Mouse (Mus musculus): ENCODE results near the gene Fut1. TPM values are rescaled to one million over a fixed set of nuclear protein-coding genes. Genes with fewer than 3 reads are reported as not detected.

The Fut1 gene
- polyA plus RNA-seq, 1 experiment from 2014 or later: not detected

GRCm38 (mm10) chr7:45640191-45640957 is 23.3 kb downstream of the Fut1 start:
- Histone ChIP-seq H3K9ac (ENCODE audit: low read depth, low read length) (no peak overlapping the region), H3K4me2 (replicated peaks; ENCODE audit: low read depth, low read length) (no peak overlapping the region), H3K4me1 (replicated peaks; ENCODE audit: control insufficient read depth, insufficient read depth, low read length) (peaks cover 4% of the 10 kb centered on the region; the same call in 1 of the 2 replicates), H3K36me3 (ENCODE audit: control insufficient read depth, insufficient read depth, low read length) (no peaks in the 10 kb centered on the region), H3K4me3 (ENCODE audit: low read depth, low read length) (no peak overlapping the region), H3K27me3 (ENCODE audit: control insufficient read depth, insufficient read depth, low read length) (peaks cover 2% of the 10 kb centered on the region; the same call in 1 of the 2 replicates), H3K9me3 (ENCODE audit: control insufficient read depth, low read length) (no peaks in the 10 kb centered on the region), H3K27ac (ENCODE audit: low read depth, low read length) (no peak overlapping the region)
- ATAC-seq (ENCODE audit: low FRiP score) (no peak), DNase-seq (ENCODE audit: low spot score) (no peak)
- WGBS: 75% methylated on average over 19 of the region's 19 CpGs

- DNase-seq (ENCODE audit: low spot score) (no peak), ATAC-seq (ENCODE audit: low FRiP score) (no peak)
- no peak overlapping the region for H3K27ac ChIP-seq (ENCODE audit: low read depth, low read length)
- no peaks in the 10 kb centered on the region for H3K9me3 ChIP-seq (ENCODE audit: control insufficient read depth, low read length)
- H3K4me2 ChIP-seq (replicated peaks; ENCODE audit: low read depth, low read length): no peak overlapping the region
- H3K4me1 ChIP-seq (replicated peaks; ENCODE audit: control insufficient read depth, insufficient read depth, low read length): peaks cover 4% of the 10 kb centered on the region; the same call in 1 of the 2 replicates
- 82% methylated on average over 16 of the region's 17 CpGs for WGBS
- peaks cover 2% of the 10 kb centered on the region; the same call in 1 of the 2 replicates for H3K27me3 ChIP-seq (ENCODE audit: control insufficient read depth, insufficient read depth, low read length)
- H3K9ac ChIP-seq (ENCODE audit: low read depth, low read length): peak overlapping the region; percentile 11; the same call in 1 of the 2 replicates
- H3K4me3 ChIP-seq (ENCODE audit: low read depth, low read length): no peak overlapping the region
- no peaks in the 10 kb centered on the region for H3K36me3 ChIP-seq (ENCODE audit: control insufficient read depth, insufficient read depth, low read length)
These were observed 24.4 kb downstream of the Fut1 start for GRCm38 (mm10) chr7:45641391-45642040.

GRCm38 (mm10) chr7:45642083-45642482 is 25.0 kb downstream of the Fut1 start:
- WGBS: 83% methylated on average over 5 of the region's 5 CpGs
- peaks cover 2% of the 10 kb centered on the region; the same call in 1 of the 2 replicates for H3K27me3 ChIP-seq (ENCODE audit: control insufficient read depth, insufficient read depth, low read length)
- peak overlapping the region; percentile 31; the same call in 1 of the 2 replicates for H3K9ac ChIP-seq (ENCODE audit: low read depth, low read length)
- DNase-seq (ENCODE audit: low spot score): no peak
- no peak overlapping the region for H3K27ac ChIP-seq (ENCODE audit: low read depth, low read length)
- H3K9me3 ChIP-seq (ENCODE audit: control insufficient read depth, low read length): no peaks in the 10 kb centered on the region
- H3K4me1 ChIP-seq (replicated peaks; ENCODE audit: control insufficient read depth, insufficient read depth, low read length): peaks cover 4% of the 10 kb centered on the region; the same call in 1 of the 2 replicates
- no peaks in the 10 kb centered on the region for H3K36me3 ChIP-seq (ENCODE audit: control insufficient read depth, insufficient read depth, low read length)
- H3K4me3 ChIP-seq (ENCODE audit: low read depth, low read length): no peak overlapping the region
- peak overlapping the region; percentile 21; the same call in 1 of the 2 replicates for H3K4me2 ChIP-seq (replicated peaks; ENCODE audit: low read depth, low read length)
- ATAC-seq (ENCODE audit: low FRiP score): no peak

- Histone ChIP-seq H3K9ac (ENCODE audit: low read depth, low read length) (peak overlapping the region; percentile 87), H3K9me3 (ENCODE audit: control insufficient read depth, low read length) (no peaks in the 10 kb centered on the region), H3K27me3 (ENCODE audit: control insufficient read depth, insufficient read depth, low read length) (peaks cover 2% of the 10 kb centered on the region; the same call in 1 of the 2 replicates), H3K36me3 (ENCODE audit: control insufficient read depth, insufficient read depth, low read length) (no peaks in the 10 kb centered on the region), H3K4me3 (ENCODE audit: low read depth, low read length) (peak overlapping the region; percentile 37), H3K27ac (ENCODE audit: low read depth, low read length) (peak overlapping the region; percentile 84), H3K4me2 (replicated peaks; ENCODE audit: low read depth, low read length) (peak overlapping the region; percentile 75), H3K4me1 (replicated peaks; ENCODE audit: control insufficient read depth, insufficient read depth, low read length) (peaks cover 4% of the 10 kb centered on the region; the same call in 1 of the 2 replicates)
- no peak for ATAC-seq (ENCODE audit: low FRiP score)
- 41% methylated on average over 16 of the region's 16 CpGs for WGBS
- no peak for DNase-seq (ENCODE audit: low spot score)
These were observed 25.6 kb downstream of the Fut1 start for GRCm38 (mm10) chr7:45642503-45643255.

GRCm38 (mm10) chr7:45643441-45644178 is 26.5 kb downstream of the Fut1 start:
- Histone ChIP-seq H3K9me3 (ENCODE audit: control insufficient read depth, low read length) (no peaks in the 10 kb centered on the region), H3K9ac (ENCODE audit: low read depth, low read length) (peak overlapping the region; percentile 87), H3K27ac (ENCODE audit: low read depth, low read length) (peak overlapping the region; percentile 84), H3K4me3 (ENCODE audit: low read depth, low read length) (peak overlapping the region; percentile 37), H3K4me1 (replicated peaks; ENCODE audit: control insufficient read depth, insufficient read depth, low read length) (peaks cover 4% of the 10 kb centered on the region; the same call in 1 of the 2 replicates), H3K27me3 (ENCODE audit: control insufficient read depth, insufficient read depth, low read length) (peaks cover 2% of the 10 kb centered on the region; the same call in 1 of the 2 replicates), H3K4me2 (replicated peaks; ENCODE audit: low read depth, low read length) (peak overlapping the region; percentile 75), H3K36me3 (ENCODE audit: control insufficient read depth, insufficient read depth, low read length) (no peaks in the 10 kb centered on the region)
- peak; percentile 98 for DNase-seq (ENCODE audit: low spot score)
- under 1% methylated on average over 28 of the region's 28 CpGs for WGBS
- peak; percentile 94 for ATAC-seq (ENCODE audit: low FRiP score)

GRCm38 (mm10) chr7:45644183-45644582 is 27.1 kb downstream of the Fut1 start:
- Histone ChIP-seq H3K36me3 (ENCODE audit: control insufficient read depth, insufficient read depth, low read length) (no peaks in the 10 kb centered on the region), H3K9ac (ENCODE audit: low read depth, low read length) (peak overlapping the region; percentile 34), H3K4me2 (replicated peaks; ENCODE audit: low read depth, low read length) (peak overlapping the region; percentile 67), H3K9me3 (ENCODE audit: control insufficient read depth, low read length) (no peaks in the 10 kb centered on the region), H3K27ac (ENCODE audit: low read depth, low read length) (peak overlapping the region; percentile 82), H3K4me3 (ENCODE audit: low read depth, low read length) (peak overlapping the region; percentile 37), H3K4me1 (replicated peaks; ENCODE audit: control insufficient read depth, insufficient read depth, low read length) (peaks cover 4% of the 10 kb centered on the region; the same call in 1 of the 2 replicates), H3K27me3 (ENCODE audit: control insufficient read depth, insufficient read depth, low read length) (peaks cover 2% of the 10 kb centered on the region; the same call in 1 of the 2 replicates)
- WGBS: 2% methylated on average over 18 of the region's 18 CpGs
- ATAC-seq (ENCODE audit: low FRiP score) (peak; percentile 33), DNase-seq (ENCODE audit: low spot score) (peak; percentile 68)

- Histone ChIP-seq H3K27me3 (ENCODE audit: control insufficient read depth, insufficient read depth, low read length) (peaks cover 2% of the 10 kb centered on the region; the same call in 1 of the 2 replicates), H3K9ac (ENCODE audit: low read depth, low read length) (no peak overlapping the region), H3K27ac (ENCODE audit: low read depth, low read length) (peak overlapping the region; percentile 82), H3K4me1 (replicated peaks; ENCODE audit: control insufficient read depth, insufficient read depth, low read length) (peaks cover 4% of the 10 kb centered on the region; the same call in 1 of the 2 replicates), H3K4me3 (ENCODE audit: low read depth, low read length) (0 out of 2 replicates have a peak overlapping the region, but pooled peaks have one; percentile 37), H3K4me2 (replicated peaks; ENCODE audit: low read depth, low read length) (peak overlapping the region; percentile 67), H3K9me3 (ENCODE audit: control insufficient read depth, low read length) (no peaks in the 10 kb centered on the region), H3K36me3 (ENCODE audit: control insufficient read depth, insufficient read depth, low read length) (no peaks in the 10 kb centered on the region)
- ATAC-seq (ENCODE audit: low FRiP score) (no peak), DNase-seq (ENCODE audit: low spot score) (no peak)
- WGBS: 68% methylated on average over 6 of the region's 6 CpGs
These were observed 27.9 kb downstream of the Fut1 start for GRCm38 (mm10) chr7:45644872-45645590.

Measured in hindbrain, embryonic 11.5 days (tissue).